In the genomic region with DNA sequence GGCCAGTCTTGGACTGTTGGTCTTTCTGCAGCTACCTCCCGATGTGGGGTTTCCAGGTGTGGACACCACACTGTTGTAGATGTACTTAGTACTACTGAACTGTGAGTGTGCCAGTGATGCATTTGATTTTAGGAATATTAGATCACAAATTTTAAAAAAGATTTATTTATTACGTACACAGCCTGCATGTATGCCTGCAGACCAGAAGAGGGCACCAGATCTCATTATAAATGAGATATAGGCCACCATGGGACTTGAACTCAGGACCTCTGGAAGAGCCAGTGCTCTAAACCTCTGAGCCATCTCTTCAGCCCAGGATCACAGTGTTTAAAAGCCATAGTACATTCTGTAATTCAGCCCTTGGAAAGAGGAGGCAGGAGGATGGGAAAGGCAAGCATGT, we compare ENCODE assay signal across 15 mouse cellular contexts. TPM values are rescaled to one million over a fixed set of nuclear protein-coding genes. Genes with fewer than 3 reads are reported as not detected.
DNase-seq lines count a peak whose midpoint lies in the region; ATAC-seq and TF ChIP-seq lines count a peak whose summit lies in the region.
"Had no signal": no experiment of that assay in that cellular context is flagged by ENCODE, and none has a peak within 500 bp of the region (broad histone marks: within the 10 kb centered on the region; RNA-seq: fewer than 3 reads in every experiment).

No protein-coding gene starts in this region.

- no peak overlapping the region for H3K9ac ChIP-seq in embryonic facial prominence, embryonic 11.5 days (replicated peaks; ENCODE audit: low read length)
- no peak overlapping the region for H3K9ac ChIP-seq in midbrain, embryonic 15.5 days
- H3K9ac ChIP-seq: embryonic facial prominence, embryonic 15.5 days had no signal

- no peak overlapping the region for H3K4me3 ChIP-seq in embryonic facial prominence, embryonic 11.5 days (ENCODE audit: low read depth, low read length)
- no peak overlapping the region for H3K4me3 ChIP-seq in embryonic facial prominence, embryonic 10.5 days
- H3K4me3 ChIP-seq in layer of hippocampus, adult 2 months: no peak overlapping the region
- no peak overlapping the region for H3K4me3 ChIP-seq in midbrain, embryonic 15.5 days
- H3K4me3 ChIP-seq: embryonic facial prominence, embryonic 15.5 days had no signal

- H3K36me3 ChIP-seq in embryonic facial prominence, embryonic 11.5 days (replicated peaks; ENCODE audit: control insufficient read depth, insufficient read depth, low read depth, low read length): no peaks in the 10 kb centered on the region; the same call in 1 of the 2 replicates
- H3K36me3 ChIP-seq in embryonic facial prominence, embryonic 10.5 days (replicated peaks): peaks cover 54% of the 10 kb centered on the region
- H3K36me3 ChIP-seq in midbrain, embryonic 15.5 days (replicated peaks): no peaks in the 10 kb centered on the region

- peaks cover 19% of the 10 kb centered on the region; the same call in 1 of the 2 replicates for H3K27me3 ChIP-seq in embryonic facial prominence, embryonic 11.5 days (ENCODE audit: control insufficient read depth, insufficient read depth, low read length)
- peaks cover 38% of the 10 kb centered on the region for H3K27me3 ChIP-seq in embryonic facial prominence, embryonic 10.5 days (replicated peaks; ENCODE audit: low read depth, poor library complexity, severe bottlenecking)
- no peaks in the 10 kb centered on the region for H3K27me3 ChIP-seq in midbrain, embryonic 15.5 days (replicated peaks)

- no peak overlapping the region for H3K27ac ChIP-seq in embryonic facial prominence, embryonic 11.5 days (replicated peaks; ENCODE audit: low read depth, low read length)
- no peak overlapping the region for H3K27ac ChIP-seq in embryonic facial prominence, embryonic 10.5 days (replicated peaks)
- H3K27ac ChIP-seq in layer of hippocampus, adult 2 months: peak overlapping the region; percentile 94; the same call in 1 of the 2 replicates
- no peak overlapping the region for H3K27ac ChIP-seq in midbrain, embryonic 15.5 days
- H3K27ac ChIP-seq: embryonic facial prominence, embryonic 15.5 days; forebrain, embryonic 13.5 days; limb, embryonic 15.5 days had no signal

- ATAC-seq in embryonic facial prominence, embryonic 11.5 days (replicated peaks; ENCODE audit: insufficient number of reproducible peaks, low FRiP score, low TSS enrichment, low read depth): no peak
- ATAC-seq in midbrain, embryonic 15.5 days (replicated peaks): no peak
- ATAC-seq in monocyte, adult 5-6 weeks (replicated peaks; ENCODE audit: insufficient number of reproducible peaks, low FRiP score, low TSS enrichment, poor library complexity, severe bottlenecking): no peak
- ATAC-seq in megakaryocyte-erythroid progenitor cell, adult 5-6 weeks (replicated peaks; ENCODE audit: low FRiP score, low TSS enrichment, poor library complexity, severe bottlenecking): no peak
- ATAC-seq: forebrain, embryonic 13.5 days had no signal

- 64% methylated on average over 2 of the region's 2 CpGs for WGBS in embryonic facial prominence, embryonic 11.5 days
- WGBS in embryonic facial prominence, embryonic 10.5 days: 77% methylated on average over 2 of the region's 2 CpGs
- WGBS in midbrain, embryonic 15.5 days: 76% methylated on average over 2 of the region's 2 CpGs

- H3K4me2 ChIP-seq in embryonic facial prominence, embryonic 11.5 days (ENCODE audit: low read depth, low read length): no peak overlapping the region
- H3K4me2 ChIP-seq in midbrain, embryonic 15.5 days: peak overlapping the region; percentile 83; the same call in 1 of the 2 replicates
- H3K4me2 ChIP-seq: limb, embryonic 15.5 days had no signal

- peak; percentile 16 for DNase-seq in embryonic facial prominence, embryonic 11.5 days (ENCODE audit: low spot score)
- no peak for DNase-seq in embryonic facial prominence, embryonic 10.5 days (ENCODE audit: low spot score)
- no peak for DNase-seq in layer of hippocampus, adult 2 months (ENCODE audit: low spot score in 2 of 2)
- no peak for DNase-seq in layer of hippocampus, postnatal 36 days
- DNase-seq in A20 (ENCODE audit: low read depth, low spot score): peak; percentile 34
- DNase-seq: adrenal gland, adult 8-10 months; cerebellum, postnatal 25 days; kidney, postnatal 4 days; right cerebral cortex, postnatal 4 days had no signal

- peak; percentile 81 for TF ChIP-seq CTCF in layer of hippocampus, adult 2 months (conservative IDR thresholded peaks at IDR 0.05)

- peaks cover 6% of the 10 kb centered on the region for H3K4me1 ChIP-seq in embryonic facial prominence, embryonic 11.5 days (ENCODE audit: control insufficient read depth, insufficient read depth, low read length)
- H3K4me1 ChIP-seq in embryonic facial prominence, embryonic 10.5 days: peaks cover 50% of the 10 kb centered on the region
- peaks cover 68% of the 10 kb centered on the region for H3K4me1 ChIP-seq in midbrain, embryonic 15.5 days

- H3K9me3 ChIP-seq in embryonic facial prominence, embryonic 11.5 days (replicated peaks; ENCODE audit: control insufficient read depth, low read length): no peaks in the 10 kb centered on the region
- H3K9me3 ChIP-seq in embryonic facial prominence, embryonic 10.5 days: peaks cover 3% of the 10 kb centered on the region; the same call in 1 of the 2 replicates
- no peaks in the 10 kb centered on the region for H3K9me3 ChIP-seq in midbrain, embryonic 15.5 days
- H3K9me3 ChIP-seq: embryonic facial prominence, embryonic 15.5 days; forebrain, embryonic 13.5 days; limb, embryonic 15.5 days had no signal

RNA-seq across cellular contexts. Expression of a gene that starts 3.2 kb away (rescaled TPM):
- polyA plus RNA-seq in embryonic facial prominence, embryonic 11.5 days (2014; fragmentation: Nextera tagmentation; extraction: Ambion mirVana): 102 and 121 TPM in 2 replicates
- polyA plus RNA-seq in embryonic facial prominence, embryonic 10.5 days (2016; fragmentation: Nextera tagmentation; extraction: Ambion mirVana): 129 and 131 TPM in 2 replicates
- total RNA-seq in layer of hippocampus, adult 2 months (2021): 100 to 1,000 TPM; 286 to 314 TPM
- total RNA-seq in layer of hippocampus, postnatal 36 days (2021): 100 to 1,000 TPM; 288 to 292 TPM
- 205 and 227 TPM in 2 replicates for polyA plus RNA-seq in midbrain, embryonic 15.5 days (2015; fragmentation: Nextera tagmentation; extraction: Ambion mirVana)
- total RNA-seq in monocyte, adult 5-6 weeks (2017): 70.9 to 99.8 TPM (median 71.5 TPM) in 3 replicates
- total RNA-seq in megakaryocyte-erythroid progenitor cell, adult 5-6 weeks (2014; fragmentation: Nextera tagmentation): 62.0 and 66.6 TPM in 2 replicates
- total RNA-seq in megakaryocyte-erythroid progenitor cell, adult 5-6 weeks (2017): 63.9 and 71.1 TPM in 2 replicates

RNA-seq across cellular contexts. Expression of a gene that starts 4.0 kb away (rescaled TPM):
- 21.0 and 24.9 TPM in 2 replicates for polyA plus RNA-seq in embryonic facial prominence, embryonic 11.5 days (2014; fragmentation: Nextera tagmentation; extraction: Ambion mirVana)
- polyA plus RNA-seq in embryonic facial prominence, embryonic 10.5 days (2016; fragmentation: Nextera tagmentation; extraction: Ambion mirVana): 26.1 and 28.5 TPM in 2 replicates
- 10 to 100 TPM; 46.7 to 49.5 TPM for total RNA-seq in layer of hippocampus, adult 2 months (2021)
- total RNA-seq in layer of hippocampus, postnatal 36 days (2021): 10 to 100 TPM; 41.8 to 44.7 TPM
- polyA plus RNA-seq in midbrain, embryonic 15.5 days (2015; fragmentation: Nextera tagmentation; extraction: Ambion mirVana): 51.9 and 55.1 TPM in 2 replicates
- 9.6 to 15.3 TPM (median 10.6 TPM) in 3 replicates for total RNA-seq in monocyte, adult 5-6 weeks (2017)
- total RNA-seq in megakaryocyte-erythroid progenitor cell, adult 5-6 weeks (2014; fragmentation: Nextera tagmentation): 14.4 and 21.5 TPM in 2 replicates
- total RNA-seq in megakaryocyte-erythroid progenitor cell, adult 5-6 weeks (2017): 8.9 and 15.8 TPM in 2 replicates

RNA-seq across cellular contexts. Expression of a gene that starts 30.2 kb away (rescaled TPM):
- 10.1 and 11.4 TPM in 2 replicates for polyA plus RNA-seq in embryonic facial prominence, embryonic 11.5 days (2014; fragmentation: Nextera tagmentation; extraction: Ambion mirVana)
- 12.9 and 13.1 TPM in 2 replicates for polyA plus RNA-seq in embryonic facial prominence, embryonic 10.5 days (2016; fragmentation: Nextera tagmentation; extraction: Ambion mirVana)
- total RNA-seq in layer of hippocampus, adult 2 months (2021): 1 to 10 TPM; 6.5 to 7.3 TPM
- total RNA-seq in layer of hippocampus, postnatal 36 days (2021): 1 to 10 TPM; 5.8 to 8.2 TPM
- polyA plus RNA-seq in midbrain, embryonic 15.5 days (2015; fragmentation: Nextera tagmentation; extraction: Ambion mirVana): 6.7 TPM in 2 replicates
- total RNA-seq in monocyte, adult 5-6 weeks (2017): 13.1 to 26.6 TPM (median 15.6 TPM) in 3 replicates
- total RNA-seq in megakaryocyte-erythroid progenitor cell, adult 5-6 weeks (2014; fragmentation: Nextera tagmentation): 14.2 and 19.8 TPM in 2 replicates
- 5.2 and 14.9 TPM in 2 replicates for total RNA-seq in megakaryocyte-erythroid progenitor cell, adult 5-6 weeks (2017)

RNA-seq across cellular contexts. Expression of a gene that starts 31.4 kb away (rescaled TPM):
- polyA plus RNA-seq in embryonic facial prominence, embryonic 11.5 days (2014; fragmentation: Nextera tagmentation; extraction: Ambion mirVana): 19.6 and 19.7 TPM in 2 replicates
- 37.3 and 40.5 TPM in 2 replicates for polyA plus RNA-seq in embryonic facial prominence, embryonic 10.5 days (2016; fragmentation: Nextera tagmentation; extraction: Ambion mirVana)
- 1 to 10 TPM; 3.5 to 4.7 TPM for total RNA-seq in layer of hippocampus, adult 2 months (2021)
- 1 to 10 TPM; 2.1 to 2.7 TPM for total RNA-seq in layer of hippocampus, postnatal 36 days (2021)
- polyA plus RNA-seq in midbrain, embryonic 15.5 days (2015; fragmentation: Nextera tagmentation; extraction: Ambion mirVana): 12.4 and 14.3 TPM in 2 replicates
- 40.9 to 71.2 TPM (median 56.6 TPM) in 3 replicates for total RNA-seq in monocyte, adult 5-6 weeks (2017)
- total RNA-seq in megakaryocyte-erythroid progenitor cell, adult 5-6 weeks (2014; fragmentation: Nextera tagmentation): 102 and 107 TPM in 2 replicates
- 31.8 and 36.1 TPM in 2 replicates for total RNA-seq in megakaryocyte-erythroid progenitor cell, adult 5-6 weeks (2017)

Comparison
In these comparisons a context has a peak if more than half of its experiments do, and no peak if none do; other contexts are left out.
1. DNase-seq: peak in embryonic facial prominence, embryonic 11.5 days (single experiment) and A20 (single experiment); none in embryonic facial prominence, embryonic 10.5 days (single experiment), layer of hippocampus, adult 2 months (0 of 2) and layer of hippocampus, postnatal 36 days (0 of 2).